Mouse (Mus musculus) ES-Bruce4 (cell line): ENCODE data around the gene Abcb5.

Source experiments
- CTCF ChIP-seq: IDR thresholded peaks from one replicate; pipeline ENCODE4 v1.8.1; 2011; ENCODE audit warnings: low read depth, low read length
- EP300 ChIP-seq: IDR thresholded peaks from 2 replicates; pipeline ENCODE4 v1.6.1; 2011; ENCODE audit warnings: low read depth, low read length; ENCODE audit not compliant: insufficient read depth
- POLR2A ChIP-seq: IDR thresholded peaks from one replicate; pipeline ENCODE4 v1.8.1; 2011; ENCODE audit warnings: low read length; ENCODE audit not compliant: insufficient read depth

- TF ChIP-seq POLR2A (no peak), CTCF (no peak), EP300 (no peak)
These were observed 115.3 kb downstream of the Abcb5 start for GRCm38 (mm10) chr12:118850851-118851410.
